Mouse (Mus musculus) erythroblast, embryonic 14.5 days (primary cell): ENCODE data around the gene A530016L24Rik. TPM values are rescaled to one million over a fixed set of nuclear protein-coding genes. Genes with fewer than 3 reads are reported as not detected.

ENCODE experiments used
- H3K27me3 ChIP-seq: 2 replicates; pipeline ENCODE4 v1.6.1; 2012; ENCODE audit warnings: inconsistent platforms; ENCODE audit not compliant: control insufficient read depth
- H3K36me3 ChIP-seq: 2 replicates; pipeline ENCODE4 v1.6.1; 2012; ENCODE audit warnings: mild to moderate bottlenecking, inconsistent platforms; ENCODE audit not compliant: control insufficient read depth
- H3K4me1 ChIP-seq: 2 replicates; pipeline ENCODE4 v1.6.1; 2012; ENCODE audit warnings: inconsistent platforms; ENCODE audit not compliant: control insufficient read depth
- H3K4me3 ChIP-seq: replicated peaks from 2 replicates; pipeline ENCODE3; 2012; ENCODE audit warnings: moderate library complexity, mild to moderate bottlenecking, inconsistent platforms
- H3K9me3 ChIP-seq: 2 replicates; pipeline ENCODE4 v1.6.1; 2012; ENCODE audit warnings: low read length, inconsistent platforms, mixed read lengths; ENCODE audit not compliant: control insufficient read depth
- GATA1 ChIP-seq: IDR thresholded peaks from 2 replicates; pipeline ENCODE4 v1.6.1; 2012; ENCODE audit warnings: low read length, inconsistent platforms, mixed read lengths
- TAL1 ChIP-seq: IDR thresholded peaks from 3 replicates; pipeline ENCODE4 v1.6.1; 2012; ENCODE audit warnings: low read length, inconsistent platforms, mixed read lengths
- polyA plus RNA-seq: library from polyadenylated mRNA; stranded (reverse); fragments of >175 nt; gene quantifications from 2 replicates; pipeline ENCODE4 v1.2.3, GENCODE M21; 2012

The A530016L24Rik gene
- polyA plus RNA-seq, 1 experiment: 0.01 TPM

- no peaks in the 10 kb centered on the region for H3K36me3 ChIP-seq
- no peaks in the 10 kb centered on the region for H3K27me3 ChIP-seq
Observed at GRCm38 (mm10) chr12:112541483-112542091, 52.3 kb downstream of the A530016L24Rik start.

GRCm38 (mm10) chr12:112542257-112542919, 53.1 kb downstream of the A530016L24Rik start:
- Histone ChIP-seq H3K4me3 (no peak overlapping the region), H3K36me3 (no peaks in the 10 kb centered on the region), H3K4me1 (peaks cover 2% of the 10 kb centered on the region; the same call in 1 of the 2 replicates), H3K9me3 (no peaks in the 10 kb centered on the region), H3K27me3 (no peaks in the 10 kb centered on the region)
- TF ChIP-seq GATA1 (no peak), TAL1 (no peak)

More at GRCm38 (mm10) chr12:112541483-112542091, 52.3 kb downstream of the A530016L24Rik start:
- Histone ChIP-seq H3K4me1 (peaks cover 2% of the 10 kb centered on the region; the same call in 1 of the 2 replicates), H3K9me3 (no peaks in the 10 kb centered on the region), H3K4me3 (no peak overlapping the region)
- TF ChIP-seq TAL1 (no peak), GATA1 (no peak)

- Histone ChIP-seq H3K9me3 (no peaks in the 10 kb centered on the region), H3K4me1 (peaks cover 2% of the 10 kb centered on the region; the same call in 1 of the 2 replicates), H3K4me3 (no peak overlapping the region), H3K36me3 (no peaks in the 10 kb centered on the region), H3K27me3 (no peaks in the 10 kb centered on the region)
- no peak for TF ChIP-seq TAL1
- TF ChIP-seq GATA1: no peak
Observed at GRCm38 (mm10) chr12:112542920-112543300, 53.7 kb downstream of the A530016L24Rik start.

GRCm38 (mm10) chr12:112543941-112544340, 54.7 kb downstream of the A530016L24Rik start:
- no peak for TF ChIP-seq TAL1
- no peak for TF ChIP-seq GATA1
- Histone ChIP-seq H3K27me3 (no peaks in the 10 kb centered on the region), H3K36me3 (no peaks in the 10 kb centered on the region), H3K9me3 (no peaks in the 10 kb centered on the region), H3K4me3 (no peak overlapping the region), H3K4me1 (peaks cover 2% of the 10 kb centered on the region; the same call in 1 of the 2 replicates)

GRCm38 (mm10) chr12:112544946-112545701, 55.9 kb downstream of the A530016L24Rik start:
- Histone ChIP-seq H3K36me3 (no peaks in the 10 kb centered on the region), H3K4me1 (peaks cover 2% of the 10 kb centered on the region; the same call in 1 of the 2 replicates), H3K4me3 (no peak overlapping the region), H3K9me3 (no peaks in the 10 kb centered on the region), H3K27me3 (no peaks in the 10 kb centered on the region)
- no peak for TF ChIP-seq GATA1
- no peak for TF ChIP-seq TAL1

GRCm38 (mm10) chr12:112546110-112546509, 56.9 kb downstream of the A530016L24Rik start:
- TF ChIP-seq GATA1 (no peak), TAL1 (no peak)

GRCm38 (mm10) chr12:112549287-112549686, 60.0 kb downstream of the A530016L24Rik start:
- H3K4me3 ChIP-seq: no peak overlapping the region
- no peaks in the 10 kb centered on the region for H3K4me1 ChIP-seq
- no peaks in the 10 kb centered on the region for H3K9me3 ChIP-seq
- no peaks in the 10 kb centered on the region for H3K27me3 ChIP-seq
- TF ChIP-seq GATA1: no peak
- TF ChIP-seq TAL1: no peak
- no peaks in the 10 kb centered on the region for H3K36me3 ChIP-seq

More at GRCm38 (mm10) chr12:112546110-112546509, 56.9 kb downstream of the A530016L24Rik start:
- no peaks in the 10 kb centered on the region for H3K27me3 ChIP-seq
- no peak overlapping the region for H3K4me3 ChIP-seq
- H3K4me1 ChIP-seq: peaks cover 2% of the 10 kb centered on the region; the same call in 1 of the 2 replicates
- H3K36me3 ChIP-seq: no peaks in the 10 kb centered on the region
- no peaks in the 10 kb centered on the region for H3K9me3 ChIP-seq

Other genes starting within 250 kb of the A530016L24Rik start
- gene Tmem179, start 27.3 kb downstream of the A530016L24Rik start, polyA plus RNA-seq: not detected in 2 replicates
- gene Inf2, start 99.3 kb downstream of the A530016L24Rik start, polyA plus RNA-seq: 0.43 TPM in 2 replicates
- gene Adssl1, start 130.6 kb downstream of the A530016L24Rik start, polyA plus RNA-seq: 0.28 and 0.74 TPM in 2 replicates
- 20.4 and 20.6 TPM in 2 replicates for gene Siva1, start 155.2 kb downstream of the A530016L24Rik start, polyA plus RNA-seq
- gene Akt1, start 185.4 kb downstream of the A530016L24Rik start, polyA plus RNA-seq: 15.1 and 15.2 TPM in 2 replicates
- 0.02 TPM in 1 of 2 replicates, not detected in the other for gene Zbtb42, start 189.4 kb downstream of the A530016L24Rik start, polyA plus RNA-seq
- 0.02 and 0.04 TPM in 2 replicates for gene Cep170b, start 231.0 kb downstream of the A530016L24Rik start, polyA plus RNA-seq